Mouse (Mus musculus) ovary, postnatal 14 days (tissue): ENCODE measurements around the gene Sgpp2.

Experiments
- DNase-seq: peaks from one replicate; pipeline ENCODE4 v3.0.0; 2022; ENCODE audit warnings: low spot score

Sgpp2 gene

GRCm38 (mm10) chr1:78310021-78310752, at the start of gene Sgpp2:
Sgpp2 (plus strand) TSS chr1:78310345.
- peak; percentile 21 for DNase-seq

DNA sequence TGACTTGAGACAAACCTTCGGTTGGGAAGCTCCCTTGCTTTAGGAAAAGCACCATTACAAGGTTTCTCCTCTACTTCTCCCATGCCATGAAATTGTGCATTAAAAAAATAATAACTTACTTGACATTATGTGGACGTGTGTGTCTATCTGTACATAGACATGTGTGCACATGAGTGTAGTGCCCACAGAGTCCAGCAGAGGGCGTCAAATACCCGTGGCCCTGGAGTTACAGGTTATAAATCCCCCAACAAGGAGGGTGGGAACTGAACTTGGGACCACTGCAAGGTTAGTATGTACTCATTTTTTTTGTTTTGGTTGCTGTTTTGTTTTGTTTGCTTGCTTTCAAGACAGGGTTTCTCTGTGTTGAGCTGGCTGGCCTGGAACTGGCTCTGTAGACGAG, 42.6 kb upstream of the Sgpp2 start:
- DNase-seq, result no peak

DNA sequence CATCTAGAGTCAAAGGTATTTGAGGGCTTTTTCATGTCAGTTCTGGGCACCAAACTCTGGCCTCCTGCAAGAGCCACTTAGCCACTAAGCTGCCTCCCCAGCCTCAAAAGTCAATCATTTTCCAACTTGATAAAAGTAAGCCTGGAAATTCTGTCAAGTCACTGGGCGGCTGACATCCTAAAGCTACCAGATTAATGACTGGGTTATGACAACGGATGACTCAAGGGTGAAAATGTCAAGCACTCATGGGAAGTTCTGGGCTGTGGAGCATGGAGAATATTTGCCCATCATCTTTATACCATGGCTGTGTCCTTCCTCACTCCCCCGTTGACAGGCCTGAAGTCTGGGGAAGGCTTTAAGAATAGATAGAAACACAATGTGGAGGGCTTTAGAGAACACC, 37.2 kb upstream of the Sgpp2 start:
- no peak for DNase-seq

- no peak for DNase-seq
Observed at GRCm38 (mm10) chr1:78279128-78279527, 31.0 kb upstream of the Sgpp2 start.

- no peak for DNase-seq
Observed at GRCm38 (mm10) chr1:78292397-78292796, 17.7 kb upstream of the Sgpp2 start.

DNA sequence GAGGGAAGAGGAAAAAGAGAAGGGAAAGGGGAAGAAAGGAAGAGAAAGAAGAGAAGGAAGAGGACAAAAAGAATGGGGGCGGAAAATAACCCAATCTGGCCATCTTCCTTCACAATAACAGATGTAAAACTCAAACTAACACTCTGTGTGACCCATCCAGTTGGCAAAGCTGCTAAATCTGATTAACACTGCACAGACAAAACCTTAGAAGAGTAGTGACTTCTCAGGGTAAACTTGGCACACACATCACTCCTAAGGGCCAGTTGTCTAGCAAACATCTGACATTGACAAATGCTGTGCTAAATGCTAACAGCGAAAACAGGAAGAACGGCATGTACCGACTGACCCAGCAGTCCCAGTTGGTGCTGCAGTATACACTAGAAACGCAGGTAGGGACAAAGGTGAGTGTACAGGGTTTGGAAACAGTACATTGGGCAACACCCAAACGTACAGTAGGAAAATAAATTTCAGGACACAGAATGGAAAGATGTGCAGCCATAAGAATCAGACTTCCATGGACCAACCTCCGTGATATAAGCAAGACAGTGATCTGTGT, 10.4 kb upstream of the Sgpp2 start:
- DNase-seq, result no peak

GRCm38 (mm10) chr1:78308688-78309087, 1.5 kb upstream of the Sgpp2 start:
- no peak for DNase-seq

DNA sequence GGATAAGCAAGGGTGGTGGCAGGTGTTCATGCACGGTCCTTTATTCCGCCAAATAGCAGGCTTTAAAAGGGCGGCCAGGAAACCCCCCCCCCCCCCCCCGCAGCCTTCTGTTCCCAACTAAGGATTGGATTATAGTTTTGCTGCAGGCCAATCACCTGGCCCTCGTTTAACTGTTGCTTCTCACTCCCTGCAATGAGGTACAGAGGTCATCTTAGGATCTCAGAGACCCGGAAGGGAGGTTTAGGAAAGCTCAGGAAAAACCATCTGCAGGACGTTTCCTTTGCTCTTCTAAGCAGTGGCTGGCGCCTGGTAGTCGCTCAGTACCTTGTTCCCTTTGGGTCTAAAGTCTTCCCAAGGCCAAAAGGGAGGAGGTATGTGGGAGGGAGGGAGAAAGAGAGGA, 865 bp upstream of the Sgpp2 start:
- no peak for DNase-seq

- no peak for DNase-seq
Observed at GRCm38 (mm10) chr1:78310861-78311341, 756 bp downstream of the Sgpp2 start.

DNA sequence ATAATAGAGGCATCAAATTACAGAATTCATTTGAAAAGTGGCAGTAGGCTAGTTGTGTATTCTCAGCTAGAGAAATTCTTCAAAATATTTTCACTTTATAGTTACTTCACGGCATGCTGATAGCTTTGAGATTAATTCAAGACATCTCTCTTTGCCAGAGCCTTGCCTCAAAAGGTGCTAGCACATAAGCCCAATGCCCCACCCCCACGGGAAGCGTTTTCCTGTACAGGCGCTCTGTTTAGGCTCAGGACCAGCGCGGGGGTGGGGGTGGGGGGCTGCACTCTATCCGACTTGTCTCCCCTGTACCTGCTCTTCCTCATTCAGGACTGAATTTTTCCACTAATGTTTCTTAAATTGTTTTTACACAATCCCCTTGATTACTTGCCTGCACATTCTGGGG, 1.3 kb downstream of the Sgpp2 start:
- no peak for DNase-seq

DNA sequence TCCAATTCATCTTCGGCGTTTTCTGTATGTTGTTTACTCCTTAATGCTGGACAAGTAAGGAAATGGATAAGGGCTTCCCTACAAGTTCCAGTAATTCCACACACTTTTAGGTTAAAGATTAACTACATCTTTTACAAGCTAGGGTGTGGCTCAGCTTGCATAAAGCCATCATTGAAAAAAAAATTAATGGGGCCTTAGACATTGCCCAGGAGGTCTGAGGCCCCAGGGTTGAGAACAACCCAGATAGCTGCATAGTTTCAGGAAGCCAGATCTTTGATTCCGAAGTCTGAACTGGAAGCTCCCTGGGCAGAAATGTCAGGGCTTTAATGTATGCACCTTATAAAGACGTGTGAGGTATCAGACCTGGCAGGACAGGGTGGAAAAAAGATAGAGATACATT, 2.8 kb downstream of the Sgpp2 start:
- DNase-seq, result no peak

GRCm38 (mm10) chr1:78313961-78314360, 3.8 kb downstream of the Sgpp2 start:
- no peak for DNase-seq

DNA sequence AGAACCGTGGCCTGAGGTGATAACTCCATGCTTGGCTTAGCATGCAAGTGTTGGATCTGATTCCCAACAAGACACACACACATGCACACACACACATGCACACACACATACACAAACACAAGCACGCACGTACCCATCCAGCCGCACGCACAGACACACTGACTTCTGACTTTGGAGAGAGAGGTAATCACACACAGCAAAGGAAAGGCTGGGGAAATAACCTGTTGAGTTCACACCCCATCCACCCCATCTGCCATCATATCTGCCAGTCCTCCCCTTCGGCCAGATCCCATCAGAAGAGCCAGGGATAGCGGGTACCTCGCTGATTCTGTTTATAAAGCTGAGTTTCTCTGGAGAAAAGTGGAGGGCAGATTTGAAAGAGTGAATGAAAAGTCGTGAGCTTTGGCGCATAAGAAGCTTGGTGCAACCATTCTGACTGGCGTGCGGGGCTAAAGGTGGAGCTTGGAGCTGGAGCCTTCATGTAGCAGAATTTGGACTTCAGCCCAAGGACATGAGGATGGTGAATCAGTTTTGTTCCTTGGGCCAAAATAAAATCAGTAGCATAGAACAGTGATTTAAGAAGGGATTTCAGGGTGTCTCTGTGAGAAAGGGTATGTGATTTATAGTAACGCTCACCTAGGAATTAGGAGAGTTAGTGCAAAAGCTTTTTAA, 8.1 kb downstream of the Sgpp2 start:
- no peak for DNase-seq

DNA sequence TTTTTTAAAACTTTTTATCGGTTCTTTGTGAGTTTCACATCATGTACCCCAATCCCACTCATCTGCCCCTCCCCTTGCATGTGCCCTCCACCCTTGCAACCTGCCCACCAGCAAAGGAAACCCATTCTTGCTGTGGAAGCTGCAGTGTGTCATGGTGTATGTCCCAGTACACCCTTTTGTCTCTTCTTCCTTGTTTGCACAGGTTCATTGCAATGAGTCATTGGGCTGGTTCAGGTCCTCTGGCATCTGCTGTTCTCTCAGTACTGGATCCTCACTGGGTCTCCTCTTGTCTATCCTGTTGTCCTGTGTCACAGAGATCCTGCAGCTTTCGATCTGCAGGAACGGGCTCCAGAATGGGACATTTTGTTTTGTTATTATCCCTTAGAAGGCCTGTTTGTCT, 10.1 kb downstream of the Sgpp2 start:
- no peak for DNase-seq

DNA sequence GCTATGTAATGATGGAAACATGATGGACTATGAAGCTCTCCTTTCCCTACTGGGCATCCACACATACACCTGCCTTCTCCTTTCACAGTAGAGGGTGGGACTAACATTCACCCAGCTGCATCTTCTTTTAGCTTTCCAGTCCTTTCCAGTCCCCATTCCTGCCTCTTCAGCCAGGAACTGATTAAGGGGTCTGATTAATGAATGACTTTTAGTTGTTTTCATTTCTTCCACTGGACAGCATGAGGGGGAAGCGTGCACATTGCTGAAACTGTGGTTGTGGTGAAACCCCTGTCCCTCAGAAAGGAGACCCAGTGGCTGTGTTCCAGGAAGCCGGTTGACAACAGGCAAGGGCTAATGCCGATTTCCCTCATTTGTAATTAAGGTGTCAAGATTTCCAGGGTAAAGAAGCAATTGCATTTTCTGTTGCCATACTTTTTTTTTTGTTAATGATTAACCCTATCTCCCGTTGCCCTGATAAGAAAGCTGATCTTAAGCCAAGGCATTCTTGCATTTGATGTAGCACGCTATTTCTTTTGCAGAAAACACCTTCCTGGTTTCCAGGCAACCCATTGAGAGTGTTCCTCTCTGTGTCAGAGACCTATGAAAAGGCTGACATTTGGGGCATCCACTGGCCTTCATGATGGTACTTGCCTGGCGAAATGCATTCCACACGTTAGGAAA, 12.1 kb downstream of the Sgpp2 start:
- no peak for DNase-seq

GRCm38 (mm10) chr1:78322844-78323243, 12.7 kb downstream of the Sgpp2 start:
- no peak for DNase-seq

- no peak for DNase-seq
Observed at GRCm38 (mm10) chr1:78324044-78324443, 13.9 kb downstream of the Sgpp2 start.

DNA sequence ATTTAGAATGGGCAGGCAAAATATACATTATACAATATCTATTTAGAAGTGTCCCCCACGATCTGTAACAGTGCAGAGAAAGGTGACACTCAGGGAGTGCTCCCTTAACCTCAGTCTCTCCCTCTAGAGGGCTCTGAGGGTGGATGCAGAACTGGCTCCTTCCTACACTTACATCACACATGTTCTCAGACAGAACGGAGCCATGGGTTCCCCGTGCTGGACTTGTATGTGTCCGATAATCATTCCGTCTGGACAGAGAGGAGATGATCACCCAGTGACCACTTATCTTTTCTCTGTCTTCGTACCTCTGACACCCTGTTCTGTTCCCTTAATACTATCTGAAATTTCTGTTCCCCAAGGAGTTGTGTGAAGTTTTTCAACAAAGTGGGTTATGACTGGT, 15.7 kb downstream of the Sgpp2 start:
- DNase-seq, result no peak

- DNase-seq, result no peak
Observed at GRCm38 (mm10) chr1:78328646-78329045, 18.5 kb downstream of the Sgpp2 start.

GRCm38 (mm10) chr1:78329861-78330260, 19.7 kb downstream of the Sgpp2 start:
- no peak for DNase-seq

- DNase-seq, result no peak
Observed at GRCm38 (mm10) chr1:78330620-78331158, 20.5 kb downstream of the Sgpp2 start.

DNA sequence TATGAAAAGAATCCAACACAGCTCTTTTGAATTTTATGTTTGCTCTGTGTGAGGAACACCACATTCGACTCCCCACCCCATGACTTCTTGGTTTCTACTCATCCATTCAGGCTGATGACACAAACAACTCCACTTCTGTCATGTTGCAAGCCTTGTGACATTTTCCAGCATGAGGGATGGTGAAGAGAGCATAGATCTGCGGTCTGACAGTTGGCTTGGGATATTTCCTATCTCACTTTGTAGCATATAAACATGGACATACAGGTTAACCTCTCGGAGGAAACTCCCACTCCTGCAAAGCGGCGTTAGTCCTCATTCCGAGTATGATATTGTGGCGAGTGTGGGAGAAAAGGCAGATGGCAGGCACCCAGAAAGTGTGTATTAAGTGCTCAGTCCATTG, 27.6 kb downstream of the Sgpp2 start:
- no peak for DNase-seq

- DNase-seq, result no peak
Observed at GRCm38 (mm10) chr1:78338212-78338611, 28.1 kb downstream of the Sgpp2 start.
